Mouse (Mus musculus): Measurements from ENCODE around the gene Gm16503.
"Not testable (repeated sequence)": the region's sequence is repeated elsewhere in the genome, so short reads cannot be mapped to it uniquely, and the experiment has no call there.

The Gm16503 gene

GRCm38 (mm10) chr4:147539918-147540317 is at the start of gene Gm16503:
Gm16503 (plus strand) TSS chr4:147540218.
- not testable (repeated sequence) for DNase-seq

DNA sequence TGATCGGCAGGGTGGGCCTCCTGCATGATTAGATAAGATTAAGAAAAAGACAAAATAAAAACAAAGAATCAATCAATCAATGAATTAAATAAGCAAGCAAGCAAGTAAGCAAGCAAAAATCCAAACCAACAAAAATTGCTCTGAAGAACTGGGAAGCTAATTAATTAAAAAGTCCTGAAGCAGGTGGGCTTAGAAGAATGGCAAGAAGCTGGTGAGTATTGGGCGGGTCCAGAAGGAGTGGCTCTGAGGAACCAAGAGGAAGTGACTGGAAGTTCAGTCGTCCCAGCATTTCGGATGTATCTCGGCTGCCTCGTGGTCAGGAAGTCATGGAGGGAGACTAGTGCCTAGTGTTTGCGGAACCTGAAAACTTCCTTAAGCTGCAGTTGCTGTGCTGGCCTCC is 47.9 kb upstream of the Gm16503 start, which contains the start of gene Zfp982:
TSS of gene Zfp982 (plus strand) at position 301 of the 400 bp plus-strand sequence.
- not testable (repeated sequence) for DNase-seq

- not testable (repeated sequence) for DNase-seq
These were observed 41.0 kb upstream of the Gm16503 start for GRCm38 (mm10) chr4:147498772-147499613.

- DNase-seq: no peak
These were observed 30.8 kb upstream of the Gm16503 start for GRCm38 (mm10) chr4:147509174-147509573.

DNA sequence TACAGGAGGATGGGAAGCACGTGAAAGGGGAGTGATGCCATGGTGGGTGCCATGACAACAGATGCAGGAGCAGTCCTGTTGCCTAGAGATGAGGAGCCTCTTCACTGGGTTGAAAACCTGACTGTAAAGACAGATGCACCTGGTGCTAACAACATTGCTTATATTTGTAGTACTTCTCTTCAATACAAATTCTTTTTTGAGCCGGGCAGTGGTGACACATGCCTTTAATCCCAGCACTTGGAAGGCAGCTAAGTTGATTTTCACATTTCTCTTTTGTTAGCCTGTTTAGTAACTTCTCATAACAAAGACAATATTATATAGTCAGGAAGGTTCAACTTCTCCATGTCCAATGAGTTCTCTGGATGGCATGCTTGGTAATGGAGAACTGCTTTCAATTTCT is 21.0 kb upstream of the Gm16503 start:
- no peak for DNase-seq

DNA sequence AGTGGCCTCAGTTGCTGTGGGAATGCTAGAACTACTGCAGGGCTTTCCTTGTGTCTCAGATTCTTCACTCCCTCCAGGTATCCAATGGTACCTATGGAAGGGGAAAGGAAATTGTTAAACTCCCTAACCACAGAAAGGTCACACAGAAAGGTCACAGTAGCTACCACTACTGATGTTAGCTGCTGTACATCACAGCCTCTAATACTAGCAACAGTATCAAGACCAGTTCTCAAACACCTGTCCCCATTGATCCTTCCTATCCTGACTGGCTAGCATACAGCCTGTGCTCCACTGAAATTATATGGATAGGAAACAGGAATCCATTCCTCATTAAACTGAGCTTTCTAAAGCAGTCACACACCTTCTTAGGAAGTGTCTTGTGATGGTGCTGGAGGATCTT is 19.9 kb upstream of the Gm16503 start:
- DNase-seq: no peak

DNA sequence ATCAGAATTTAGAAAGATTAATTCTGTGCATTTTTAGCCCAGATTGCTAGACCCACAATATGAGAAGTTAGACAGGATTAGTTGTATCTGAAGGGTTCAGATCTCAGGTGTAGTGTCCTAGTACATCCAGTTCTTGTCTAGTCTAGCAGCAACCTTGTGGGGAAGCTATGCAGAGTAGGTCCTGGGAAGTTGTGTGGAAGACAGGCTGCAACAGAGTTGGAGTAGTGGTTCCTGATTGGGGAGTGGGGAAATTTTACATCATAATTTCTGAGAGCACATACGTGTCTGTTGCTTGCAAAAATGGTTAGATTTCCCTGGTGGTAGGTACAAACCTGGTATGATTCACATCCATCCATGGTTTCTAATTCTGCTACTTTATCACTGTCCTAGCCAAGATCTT is 14.9 kb upstream of the Gm16503 start:
- DNase-seq: no peak

DNA sequence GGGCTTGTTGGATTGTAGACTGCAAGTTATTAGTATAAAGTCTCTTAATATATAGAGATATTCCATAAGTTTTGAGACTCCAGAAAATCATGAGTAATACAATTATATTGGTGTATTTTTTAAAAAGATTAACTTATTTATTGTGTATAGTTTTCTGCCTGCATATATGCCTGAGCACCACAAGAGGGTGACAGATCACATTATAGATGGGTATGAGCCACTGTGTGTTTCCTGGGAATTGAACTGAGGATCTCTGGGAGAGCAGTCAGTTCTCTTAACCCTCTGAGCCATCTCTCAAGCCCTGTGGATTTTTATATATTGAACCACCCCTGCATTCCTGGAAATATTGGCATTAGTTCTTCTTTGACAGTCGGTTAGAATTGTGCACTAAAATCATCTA is 9.7 kb upstream of the Gm16503 start:
- DNase-seq: no peak

GRCm38 (mm10) chr4:147535916-147536315 is 4.1 kb upstream of the Gm16503 start:
- not testable (repeated sequence) for DNase-seq

- no peak for DNase-seq
These were observed 2.3 kb upstream of the Gm16503 start for GRCm38 (mm10) chr4:147537702-147538101.

- DNase-seq: no peak
These were observed 1.1 kb downstream of the Gm16503 start for GRCm38 (mm10) chr4:147541105-147541504.

DNA sequence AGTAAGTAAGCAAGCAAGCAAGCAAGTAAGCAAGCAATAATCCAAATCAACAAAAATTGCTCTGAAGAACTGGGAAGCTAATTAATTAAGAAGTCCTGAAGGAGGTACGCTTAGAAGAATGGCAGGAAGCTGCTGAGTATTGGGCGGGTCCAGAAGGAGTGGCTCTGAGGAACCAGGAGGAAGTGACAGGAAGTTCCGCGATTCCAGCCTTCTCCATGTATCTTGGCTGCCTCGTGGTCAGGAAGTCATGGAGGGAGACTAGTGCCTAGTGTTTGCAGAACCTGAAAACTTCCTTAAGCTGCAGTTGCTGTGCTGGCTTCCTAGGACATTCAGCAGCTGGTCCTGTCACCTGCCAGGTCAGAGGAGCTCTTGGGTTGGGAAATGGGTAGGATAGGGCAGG is 13.1 kb downstream of the Gm16503 start, which contains the start of gene Zfp985:
TSS of gene Zfp985 (plus strand) at position 207 of the 400 bp plus-strand sequence.
- not testable (repeated sequence) for DNase-seq

GRCm38 (mm10) chr4:147554361-147554760 is 14.3 kb downstream of the Gm16503 start:
- DNase-seq: not testable (repeated sequence)

GRCm38 (mm10) chr4:147556921-147557320 is 16.9 kb downstream of the Gm16503 start:
- DNase-seq: not testable (repeated sequence)

DNA sequence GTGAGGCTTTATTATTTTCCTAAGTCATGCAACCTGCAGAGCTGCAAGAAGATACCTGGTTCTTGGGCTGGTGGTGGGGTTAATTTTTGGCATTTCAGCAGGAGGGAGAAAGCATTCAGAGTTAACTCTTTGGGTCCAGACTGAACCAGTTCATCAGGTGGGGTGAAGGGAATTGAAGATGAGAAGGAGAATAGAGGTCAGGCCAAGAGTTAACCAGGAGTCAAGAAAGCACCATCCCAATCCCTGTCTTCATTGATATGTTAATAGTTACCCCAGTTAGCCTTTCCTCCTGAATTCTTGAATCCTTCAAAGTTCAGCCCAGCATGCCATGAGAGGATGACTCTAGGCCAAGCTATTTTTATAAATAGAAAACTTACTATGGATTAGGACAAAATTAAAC is 18.0 kb downstream of the Gm16503 start:
- not testable (repeated sequence) for DNase-seq

- not testable (repeated sequence) for DNase-seq
These were observed 19.1 kb downstream of the Gm16503 start for GRCm38 (mm10) chr4:147559096-147559495.

DNA sequence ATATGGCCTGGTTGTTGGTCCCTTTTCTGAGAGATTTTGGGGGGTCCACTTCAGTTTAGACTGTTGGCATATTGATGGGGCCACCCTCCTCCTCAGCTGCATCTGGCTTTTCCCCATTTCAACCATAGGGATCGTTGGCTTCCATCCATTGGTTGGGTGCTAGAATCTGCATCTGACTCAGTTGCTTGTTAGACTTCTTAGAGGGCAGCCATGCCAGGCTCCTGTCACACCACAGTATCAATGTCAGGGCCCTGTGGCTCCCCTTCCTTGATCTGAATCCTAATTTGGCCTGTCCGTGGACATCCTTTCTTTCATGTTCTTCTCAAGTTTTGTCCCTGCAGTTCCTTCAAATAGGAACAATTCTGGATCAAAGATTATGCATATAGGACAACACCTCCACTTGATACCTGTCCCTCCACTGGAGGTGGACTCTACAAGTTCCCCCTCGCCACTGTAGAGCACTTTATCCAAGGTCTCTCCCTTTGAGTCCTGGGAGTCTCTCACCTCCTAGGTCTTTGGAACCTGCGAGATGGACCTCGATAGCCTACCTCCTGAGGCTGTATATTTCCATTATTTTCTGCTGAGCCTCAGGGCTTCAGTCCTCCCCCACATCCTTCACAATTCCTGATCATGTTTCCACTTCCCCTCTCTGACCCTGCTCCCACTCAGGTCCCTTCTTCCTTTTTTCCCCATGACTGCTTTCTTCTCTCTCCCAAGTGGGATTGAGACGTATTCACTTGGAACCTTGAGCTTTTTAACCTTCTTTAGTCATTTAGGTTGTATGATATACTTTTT is 25.6 kb downstream of the Gm16503 start:
- DNase-seq: no peak

GRCm38 (mm10) chr4:147571156-147571555 is 31.1 kb downstream of the Gm16503 start:
- DNase-seq: not testable (repeated sequence)

GRCm38 (mm10) chr4:147579371-147579770 is 39.4 kb downstream of the Gm16503 start:
- DNase-seq: not testable (repeated sequence)

DNA sequence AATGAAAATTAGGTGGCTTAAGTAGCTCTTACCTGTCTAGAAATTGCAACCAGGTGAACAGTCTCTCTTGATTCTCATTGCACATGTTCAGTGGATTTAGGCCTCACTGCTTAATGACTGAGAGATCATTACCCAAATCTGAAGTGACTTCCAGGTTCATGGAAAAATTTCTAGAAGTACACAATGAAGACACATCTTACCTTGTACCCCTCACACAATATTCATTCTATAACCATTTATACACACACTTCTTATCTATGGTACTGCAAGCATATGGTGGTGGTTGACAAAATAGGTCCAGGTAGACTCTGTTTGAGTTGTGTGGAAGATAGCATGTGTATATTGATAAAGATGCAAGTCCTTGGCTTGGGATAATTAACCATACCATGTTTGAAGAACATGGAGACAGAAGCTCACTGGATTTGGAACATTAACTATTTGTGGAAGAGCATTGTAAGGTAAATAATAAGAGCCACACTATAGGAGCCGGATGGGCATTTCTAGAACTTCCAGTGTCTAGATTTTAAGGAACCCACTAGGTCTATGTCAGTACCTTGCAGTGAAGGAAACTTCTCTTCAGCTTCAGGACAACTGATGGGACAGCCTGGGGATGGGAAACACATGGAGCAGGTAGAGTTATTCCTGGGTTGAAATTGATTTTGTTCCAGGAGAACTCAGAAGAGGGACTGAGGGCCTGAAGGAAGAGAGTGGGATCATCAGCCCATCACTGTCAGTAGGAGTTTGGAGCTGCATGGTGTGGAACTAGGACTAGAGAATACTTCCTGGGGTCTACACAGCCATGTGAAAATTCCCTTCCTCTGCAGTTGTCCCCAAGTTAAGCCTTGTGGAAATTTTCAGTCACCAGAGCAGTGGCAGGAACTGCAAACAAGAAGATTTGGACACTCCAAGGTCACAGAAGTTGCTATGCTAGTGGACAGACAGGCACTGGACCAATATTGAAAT is 46.8 kb downstream of the Gm16503 start:
- no peak for DNase-seq
